Mouse (Mus musculus) liver, postnatal 0 days (tissue): ENCODE results near the gene Arfgap3. TPM values are rescaled to one million over a fixed set of nuclear protein-coding genes. Genes with fewer than 3 reads are reported as not detected.

Source experiments
- ATAC-seq: fragments of 200-750 bp; cut with Nextera tagmentation; 2 replicates; pipeline ENCODE4 v1.8.0; 2017; ENCODE audit warnings: mild to moderate bottlenecking, moderate library complexity
- DNase-seq: peaks from one replicate; pipeline ENCODE4 v3.0.0-alpha.2; 2016
- H3K27ac ChIP-seq: fragments of 300-500 bp; sonication (generic); 2 replicates; pipeline ENCODE4 v1.5.1; 2014; ENCODE audit warnings: antibody characterized with exemption, moderate library complexity, mild to moderate bottlenecking, low read depth
- H3K27me3 ChIP-seq: fragments of 300-500 bp; sonication (generic); 2 replicates; pipeline ENCODE4 v1.6.1; 2014; ENCODE audit warnings: low read length, control low read depth, mixed read lengths; ENCODE audit not compliant: insufficient read depth
- H3K36me3 ChIP-seq: fragments of 300-500 bp; sonication (generic); replicated peaks from 2 replicates; pipeline ENCODE4 v1.6.1; 2014; ENCODE audit warnings: mild to moderate bottlenecking, control low read depth, low read length, moderate library complexity, mixed read lengths; ENCODE audit not compliant: insufficient read depth
- H3K4me1 ChIP-seq: fragments of 300-500 bp; sonication (generic); 2 replicates; pipeline ENCODE4 v1.6.1; 2014; ENCODE audit warnings: antibody characterized with exemption, mild to moderate bottlenecking, control low read depth; ENCODE audit not compliant: insufficient read depth
- H3K4me2 ChIP-seq: fragments of 300-500 bp; sonication (generic); 2 replicates; pipeline ENCODE4 v1.6.1; 2014; ENCODE audit warnings: low read depth, mild to moderate bottlenecking, low read length, moderate library complexity, mixed read lengths
- H3K4me3 ChIP-seq: fragments of 300-500 bp; sonication (generic); 2 replicates; pipeline ENCODE4 v1.5.1; 2014; ENCODE audit warnings: low read depth, low read length
- H3K9ac ChIP-seq: fragments of 300-500 bp; sonication (generic); replicated peaks from 2 replicates; pipeline ENCODE4 v1.6.1; 2014; ENCODE audit warnings: mild to moderate bottlenecking, moderate library complexity
- H3K9me3 ChIP-seq: fragments of 300-500 bp; sonication (generic); 2 replicates; pipeline ENCODE4 v1.6.1; 2016; ENCODE audit warnings: mild to moderate bottlenecking, control low read depth, low read length, mixed read lengths
- CTCF ChIP-seq: sonication (generic); IDR thresholded peaks from 2 replicates; pipeline ENCODE4 v1.5.1; 2016; ENCODE audit warnings: antibody characterized with exemption, low read depth
- EP300 ChIP-seq: IDR thresholded peaks from 2 replicates; pipeline ENCODE4 v1.6.1; 2016; ENCODE audit warnings: antibody characterized with exemption, low read depth, mild to moderate bottlenecking
- WGBS: fragments of 180-500 bp; shearing (Covaris S2); extraction: QIAGEN DNeasy Blood & Tissue Kit; methylation state at CpG from one replicate; pipeline ENCODE4 v1.1.7; 2014; ENCODE audit not compliant: insufficient replicate concordance; 5-methylcytosine and 5-hydroxymethylcytosine counted together
- polyA plus RNA-seq: library from polyadenylated mRNA; unstranded; fragments of >200 nt; fragmentation: Nextera tagmentation; extraction: Ambion mirVana; gene quantifications from 2 replicates; pipeline ENCODE4 v1.2.1, GENCODE M21; 2015

Gene Arfgap3
- polyA plus RNA-seq, 1 experiment from 2014 or later = 9.6 TPM

DNA sequence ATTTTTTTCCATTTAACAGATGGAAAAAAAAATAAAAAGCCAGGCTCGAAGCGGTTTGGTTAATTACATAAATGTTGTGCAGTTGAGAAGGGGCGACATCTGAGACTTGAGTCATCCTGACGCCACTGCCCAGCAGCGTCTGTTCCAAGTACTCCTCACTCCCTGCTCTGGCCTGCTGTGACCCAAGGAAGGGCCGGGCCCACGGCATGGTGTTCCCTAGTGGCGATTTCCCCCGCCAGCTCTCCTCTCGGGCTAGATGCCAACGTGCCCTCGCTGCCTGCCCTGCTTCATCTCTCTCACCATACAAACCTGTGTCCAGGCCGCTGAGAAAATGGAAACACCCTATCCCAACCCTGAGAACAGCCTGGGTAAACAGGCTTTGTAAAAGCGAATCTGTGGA, 98.0 kb downstream of the Arfgap3 start:
- no peak for DNase-seq
- peaks cover 32% of the 10 kb centered on the region for H3K27me3 ChIP-seq
- ATAC-seq = no peak
- peaks cover 6% of the 10 kb centered on the region for H3K4me1 ChIP-seq
- WGBS = 68% methylated on average over 14 of the region's 14 CpGs
- no peak overlapping the region for H3K4me3 ChIP-seq
- no peak overlapping the region for H3K27ac ChIP-seq
- no peaks in the 10 kb centered on the region for H3K36me3 ChIP-seq
- no peaks in the 10 kb centered on the region for H3K9me3 ChIP-seq
- no peak overlapping the region for H3K9ac ChIP-seq
- no peak overlapping the region for H3K4me2 ChIP-seq
- TF ChIP-seq CTCF (no peak), EP300 (no peak)

DNA sequence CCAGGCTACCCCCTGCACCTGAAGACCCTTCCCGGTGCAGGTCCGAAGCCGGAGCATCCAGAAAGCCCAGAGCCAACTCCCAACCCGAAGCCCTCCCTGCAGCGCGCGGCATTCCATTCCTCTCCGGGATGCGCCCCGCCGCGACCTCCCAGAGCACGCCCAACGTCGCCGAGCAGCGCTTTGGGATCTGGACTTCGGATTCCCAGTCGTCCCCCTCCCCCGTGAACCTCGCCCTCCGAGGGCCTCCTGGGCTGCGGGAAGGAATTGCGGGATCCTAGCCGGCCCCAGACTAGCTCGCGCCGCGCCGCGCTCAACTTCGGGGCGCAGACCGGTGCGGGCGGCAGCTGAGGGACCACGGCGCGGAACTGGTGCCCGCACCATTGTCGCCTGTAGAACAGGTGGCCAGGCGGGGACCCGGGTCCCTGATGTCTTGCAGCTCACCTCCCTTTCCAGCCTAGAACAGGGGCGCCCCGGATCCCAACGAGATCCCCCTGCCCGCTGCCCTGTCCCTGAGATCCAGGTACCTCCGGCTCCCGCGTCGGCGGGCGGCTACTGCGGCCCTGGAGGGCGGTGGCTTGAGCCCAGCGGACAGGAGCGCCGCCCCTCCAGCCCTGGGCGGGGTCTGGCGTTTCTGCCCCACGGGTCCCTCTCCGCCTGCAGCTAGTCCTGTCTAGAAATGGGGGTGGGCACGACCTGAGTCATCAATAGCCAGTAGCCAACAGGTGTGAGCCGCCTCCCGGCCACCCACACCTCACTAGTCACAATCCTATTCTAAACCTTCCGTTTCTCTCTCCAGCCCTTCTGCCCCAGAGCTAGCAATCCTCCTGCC, 98.7 kb downstream of the Arfgap3 start, which contains the start of gene A4galt:
TSS of gene A4galt (minus strand) at position 599 of the 829 bp plus-strand sequence.
- WGBS = 4% methylated on average over 47 of the region's 66 CpGs
- Histone ChIP-seq H3K9ac (peak within 1 kb of the TSS; percentile 26), H3K27ac (no peak within 1 kb of the TSS), H3K27me3 (peaks cover 32% of the 10 kb centered on the region), H3K9me3 (no peaks in the 10 kb centered on the region), H3K36me3 (no peaks in the 10 kb centered on the region), H3K4me1 (peaks cover 6% of the 10 kb centered on the region), H3K4me2 (peak within 1 kb of the TSS; percentile 73), H3K4me3 (peak within 1 kb of the TSS; percentile 44)
- TF ChIP-seq CTCF (no peak), EP300 (no peak)
- no peak; the same call in 1 of the 2 replicates for ATAC-seq
- peak; percentile 20 for DNase-seq

DNA sequence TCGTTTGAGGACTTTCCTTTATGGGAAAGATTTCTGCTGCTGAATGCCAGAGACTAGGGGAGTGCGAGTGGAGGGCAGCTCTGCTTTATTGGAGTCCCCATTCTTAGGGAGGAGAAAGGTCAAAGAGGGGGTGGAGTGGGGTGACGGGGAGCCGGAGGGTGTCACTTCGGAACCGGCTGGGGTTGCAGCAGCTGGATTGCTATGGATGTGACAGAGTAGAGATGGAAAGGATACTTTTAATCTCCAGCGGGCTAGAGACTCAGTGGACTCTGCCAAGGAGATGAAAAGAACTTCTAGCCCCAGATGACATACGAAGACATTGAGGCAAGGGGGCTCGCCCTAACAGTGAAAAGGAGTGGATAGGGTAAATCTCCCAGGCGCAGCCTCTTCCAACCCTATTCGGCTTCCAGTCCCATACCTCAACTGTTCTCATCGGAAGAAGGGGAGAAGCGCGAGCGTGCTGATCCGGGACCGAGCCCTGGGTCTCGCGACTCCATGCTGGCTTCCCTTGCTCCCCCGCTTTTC, 99.3 kb downstream of the Arfgap3 start:
- WGBS = 4% methylated on average over 20 of the region's 20 CpGs
- ATAC-seq (no peak), DNase-seq (no peak)
- Histone ChIP-seq H3K9ac (no peak overlapping the region; the same call in 1 of the 2 replicates), H3K4me1 (peaks cover 6% of the 10 kb centered on the region), H3K36me3 (no peaks in the 10 kb centered on the region), H3K27me3 (peaks cover 32% of the 10 kb centered on the region), H3K4me2 (peak overlapping the region; percentile 73), H3K27ac (no peak overlapping the region), H3K9me3 (no peaks in the 10 kb centered on the region), H3K4me3 (peak overlapping the region; percentile 44)
- TF ChIP-seq EP300 (no peak), CTCF (no peak)

Other genes starting within 250 kb of the Arfgap3 start
- 15.2 and 16.0 TPM in 2 replicates for gene Rrp7a, start 227.4 kb downstream of the Arfgap3 start, polyA plus RNA-seq
- 30.2 and 32.5 TPM in 2 replicates for gene Poldip3, start 200.9 kb downstream of the Arfgap3 start, polyA plus RNA-seq
- 89.1 and 94.2 TPM in 2 replicates for gene Cyb5r3, start 177.7 kb downstream of the Arfgap3 start, polyA plus RNA-seq
- 0.13 and 0.25 TPM in 2 replicates for gene A4galt, start 98.5 kb downstream of the Arfgap3 start, polyA plus RNA-seq
- gene Pacsin2, start 114.4 kb upstream of the Arfgap3 start, polyA plus RNA-seq = 20.6 and 24.3 TPM in 2 replicates
- 2.7 and 3.2 TPM in 2 replicates for gene Ttll1, start 160.6 kb upstream of the Arfgap3 start, polyA plus RNA-seq
- gene Bik, start 176.6 kb upstream of the Arfgap3 start, polyA plus RNA-seq = 6.2 and 6.4 TPM in 2 replicates
- gene Tspo, start 213.3 kb upstream of the Arfgap3 start, polyA plus RNA-seq = 168 and 183 TPM in 2 replicates
- 20.0 and 20.5 TPM in 2 replicates for gene Mcat, start 213.5 kb upstream of the Arfgap3 start, polyA plus RNA-seq
- gene Ttll12, start 244.9 kb upstream of the Arfgap3 start, polyA plus RNA-seq = 10.9 and 12.9 TPM in 2 replicates